Mouse (Mus musculus): ENCODE results near the gene R3hdm2.

Gene R3hdm2

DNA sequence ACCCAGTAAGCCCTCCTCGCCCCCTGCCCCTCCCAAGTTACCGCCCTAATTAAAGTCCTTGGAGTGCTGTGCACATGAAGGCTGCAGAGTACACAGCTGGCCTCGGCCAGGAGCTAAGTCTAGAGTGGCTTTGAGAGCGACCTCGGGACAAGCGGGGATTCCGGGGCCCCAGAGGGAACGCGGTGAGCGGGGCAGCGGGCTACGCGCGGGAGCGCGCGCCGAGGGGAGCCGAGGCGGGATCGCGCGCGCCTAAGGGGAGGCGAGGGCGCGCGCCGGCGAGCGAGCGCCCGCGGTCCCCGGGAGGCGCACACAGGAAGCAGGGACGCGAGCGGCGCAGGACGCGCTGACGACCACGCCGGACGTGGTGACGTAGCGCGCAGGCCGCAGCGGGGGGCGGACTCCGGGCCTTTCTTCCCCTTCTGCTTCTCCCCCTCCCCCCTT lies at the start of gene R3hdm2:
R3hdm2 (plus strand) TSS at position 77 of the 441 bp plus-strand sequence.
- DNase-seq (ENCODE audit: low spot score) = peak; percentile 88

GRCm38 (mm10) chr10:127332211-127332874 lies 47.8 kb upstream of the R3hdm2 start:
- DNase-seq (ENCODE audit: low spot score) = no peak

DNA sequence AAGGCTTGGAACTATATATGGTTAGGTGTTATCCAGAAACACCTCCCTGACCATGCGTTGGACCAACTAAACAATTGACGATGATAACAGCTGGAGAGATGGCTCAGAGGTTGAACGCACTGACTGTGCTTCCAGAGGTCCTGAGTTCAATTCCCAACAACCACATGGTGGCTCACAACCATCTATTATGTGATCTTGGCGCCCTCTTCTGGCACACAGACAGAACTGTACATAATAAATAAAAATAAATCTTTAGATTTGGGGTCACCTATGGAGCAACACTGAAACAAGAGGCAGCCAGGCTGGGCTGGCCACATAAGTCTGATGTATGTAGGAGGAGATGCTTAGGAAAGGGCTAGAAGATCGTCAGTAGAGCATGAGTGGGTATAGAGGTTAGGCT lies 47.0 kb upstream of the R3hdm2 start:
- no peak for DNase-seq (ENCODE audit: low spot score)

- no peak for DNase-seq (ENCODE audit: low spot score)
Measured at GRCm38 (mm10) chr10:127335271-127335670, 44.9 kb upstream of the R3hdm2 start.

DNA sequence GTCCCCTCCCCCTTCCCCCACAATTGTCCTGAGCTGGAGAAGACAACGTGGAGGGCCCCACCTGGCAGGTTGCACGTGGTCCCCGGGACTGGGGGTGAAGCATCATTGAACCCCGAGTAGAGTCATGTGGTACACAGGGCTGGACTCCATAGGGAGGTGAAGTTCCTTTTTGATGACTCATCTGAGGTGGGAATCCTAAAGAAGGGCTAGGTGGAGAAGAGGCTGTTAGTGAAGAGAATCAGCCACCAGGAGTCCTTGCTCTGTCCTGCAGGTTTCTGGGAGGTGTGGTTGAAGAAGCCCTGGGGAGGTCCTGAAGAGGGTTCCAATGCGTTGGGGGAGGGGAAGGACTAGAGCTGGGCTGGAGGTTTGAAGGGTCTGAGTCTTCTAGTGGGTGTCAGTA lies 43.2 kb upstream of the R3hdm2 start:
- no peak for DNase-seq (ENCODE audit: low spot score)

- DNase-seq (ENCODE audit: low spot score) = no peak
Measured at GRCm38 (mm10) chr10:127337536-127338099, 42.5 kb upstream of the R3hdm2 start.

DNA sequence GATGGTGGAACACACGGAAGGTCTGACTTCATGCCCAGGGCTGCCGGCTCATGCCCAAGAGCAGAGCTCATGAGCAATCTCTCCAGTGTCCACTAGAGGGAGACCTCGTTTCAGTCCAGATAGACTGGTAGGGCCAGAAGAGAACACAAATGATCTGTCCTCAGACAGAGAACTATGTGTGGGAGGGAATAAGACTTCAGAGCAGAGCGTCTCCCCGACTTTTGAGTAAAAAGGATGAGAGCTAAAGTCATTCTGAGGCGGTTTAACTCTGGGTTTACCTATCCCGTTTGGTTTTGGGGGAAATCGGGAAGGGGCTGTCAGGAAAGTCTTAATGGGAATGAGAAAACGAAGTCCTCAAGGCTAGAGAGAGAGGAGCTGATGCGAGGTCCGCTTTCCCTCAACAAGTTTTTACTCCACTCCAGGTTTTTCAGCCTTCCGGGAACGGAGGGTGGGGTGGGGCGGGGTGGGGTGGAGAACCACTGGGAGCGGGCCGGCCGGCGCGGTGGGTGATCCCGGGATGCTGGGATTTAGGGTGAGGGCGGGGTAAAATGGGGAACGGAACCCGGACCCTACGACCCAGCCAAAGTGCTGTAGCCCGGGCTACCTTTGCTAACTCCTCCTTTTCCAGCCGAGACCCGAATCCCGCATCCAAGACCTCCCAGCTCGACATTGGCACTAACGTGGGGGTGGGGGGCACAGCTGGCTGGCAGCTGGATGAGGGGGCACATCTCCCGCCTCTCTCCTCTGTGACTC lies 41.0 kb upstream of the R3hdm2 start:
- peak; percentile 80 for DNase-seq (ENCODE audit: low spot score)

DNA sequence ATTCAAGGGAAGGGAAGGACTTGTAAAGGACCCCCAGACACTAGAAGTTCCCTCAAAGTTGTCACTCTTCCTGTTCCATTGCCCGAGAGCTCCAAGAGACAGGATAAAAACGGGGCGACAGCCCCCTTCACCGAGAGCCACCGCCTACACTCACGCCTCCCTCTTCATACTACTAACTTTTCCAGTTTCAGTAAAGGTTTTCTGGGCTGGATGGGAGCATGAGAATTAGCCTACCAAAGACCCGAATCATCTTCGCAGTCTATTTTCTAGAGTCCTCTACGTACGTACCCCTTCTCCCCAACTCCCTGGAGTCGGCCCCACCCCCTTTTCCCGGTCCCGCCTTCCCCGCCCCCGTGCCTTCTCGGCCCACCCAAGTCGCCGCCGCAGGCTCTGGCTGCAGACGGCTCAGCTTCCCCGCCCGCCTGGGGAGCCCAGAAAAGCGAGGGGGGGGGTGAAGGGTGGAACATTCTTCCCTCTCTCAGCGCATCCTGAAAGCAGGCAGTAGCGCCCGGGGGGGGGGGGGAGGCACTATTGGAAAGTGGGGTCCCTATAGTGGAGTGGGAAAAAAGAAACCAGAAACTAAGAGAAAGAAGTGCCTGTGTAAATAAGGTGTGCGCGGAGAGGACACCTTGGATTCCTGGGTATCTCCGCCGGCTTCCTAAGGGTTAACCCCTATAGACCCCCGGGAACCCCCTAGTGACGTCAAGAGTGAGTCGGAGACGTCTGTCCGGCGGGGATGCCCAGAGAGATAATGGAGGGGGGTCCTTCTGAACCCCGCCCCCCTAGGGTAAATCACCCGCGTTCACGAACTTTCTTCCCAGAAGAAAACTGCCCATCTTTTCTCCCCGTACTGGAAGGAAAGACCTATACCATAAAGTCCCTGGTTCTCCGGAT lies 40.2 kb upstream of the R3hdm2 start:
- peak; percentile 51 for DNase-seq (ENCODE audit: low spot score)

DNA sequence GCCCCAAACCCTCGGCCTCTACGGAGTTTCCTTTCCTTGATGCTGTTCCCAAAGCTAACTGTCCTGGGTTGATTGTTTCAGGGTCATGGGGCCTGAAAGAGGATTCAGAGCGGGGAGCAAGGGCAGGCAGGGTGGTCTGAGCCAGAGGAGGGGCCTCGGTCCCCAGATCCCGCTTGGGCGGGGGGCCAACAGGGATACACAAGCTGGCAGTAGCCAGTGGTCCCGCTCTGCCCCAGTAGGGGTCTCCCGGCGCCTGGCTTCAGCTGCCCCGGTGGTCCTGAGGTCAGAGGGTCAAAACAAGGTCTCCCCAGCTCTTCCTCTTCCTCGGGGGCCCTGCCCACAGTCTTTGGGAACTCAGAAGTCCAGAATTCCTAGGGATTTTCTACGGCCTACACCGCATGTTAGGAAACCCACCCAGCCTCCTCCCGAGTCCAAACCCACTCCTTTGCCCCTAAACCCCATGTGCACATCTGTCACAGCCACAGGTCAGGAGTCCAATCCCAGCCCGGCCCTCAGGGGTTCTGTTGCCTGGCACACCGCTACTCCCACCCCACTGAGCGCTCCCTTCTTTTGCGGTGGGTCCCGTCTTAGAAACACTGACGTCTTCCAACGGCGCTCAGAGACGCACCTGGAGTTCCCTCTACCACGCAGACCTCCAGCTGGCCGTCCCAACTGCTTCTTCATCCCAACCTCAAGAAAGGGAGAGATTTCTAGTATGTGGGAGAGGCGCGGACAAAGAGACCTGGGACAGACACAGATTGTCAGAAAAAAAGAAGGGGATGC lies 39.4 kb upstream of the R3hdm2 start:
- no peak for DNase-seq (ENCODE audit: low spot score)

DNA sequence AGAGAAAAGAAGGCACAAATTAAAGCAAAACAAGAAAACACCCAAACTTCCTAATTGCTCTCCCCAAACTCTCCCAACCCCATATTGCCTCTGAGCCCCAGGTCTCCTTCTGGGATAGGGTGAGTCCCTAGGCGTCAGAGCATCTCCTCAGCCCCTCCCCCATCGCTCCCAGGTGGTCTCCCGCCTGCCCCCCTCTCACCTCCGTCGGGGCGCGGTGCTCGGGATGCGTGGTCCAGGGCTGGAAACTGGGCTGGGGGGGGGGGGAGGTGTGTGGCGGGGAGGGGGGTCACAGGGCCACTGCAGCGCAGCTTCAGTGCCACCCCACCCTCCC lies 38.8 kb upstream of the R3hdm2 start:
- DNase-seq (ENCODE audit: low spot score) = no peak

GRCm38 (mm10) chr10:127341891-127342639 lies 38.1 kb upstream of the R3hdm2 start, which contains the start of gene Gli1:
TSS of gene Gli1 (minus strand) at chr10:127341974.
- DNase-seq (ENCODE audit: low spot score) = peak; percentile 67

- DNase-seq (ENCODE audit: low spot score) = no peak
Measured at GRCm38 (mm10) chr10:127343029-127343428, 37.1 kb upstream of the R3hdm2 start.

GRCm38 (mm10) chr10:127346173-127346572 lies 34.0 kb upstream of the R3hdm2 start:
- no peak for DNase-seq (ENCODE audit: low spot score)

- no peak for DNase-seq (ENCODE audit: low spot score)
Measured at GRCm38 (mm10) chr10:127348957-127349356, 31.2 kb upstream of the R3hdm2 start.

DNA sequence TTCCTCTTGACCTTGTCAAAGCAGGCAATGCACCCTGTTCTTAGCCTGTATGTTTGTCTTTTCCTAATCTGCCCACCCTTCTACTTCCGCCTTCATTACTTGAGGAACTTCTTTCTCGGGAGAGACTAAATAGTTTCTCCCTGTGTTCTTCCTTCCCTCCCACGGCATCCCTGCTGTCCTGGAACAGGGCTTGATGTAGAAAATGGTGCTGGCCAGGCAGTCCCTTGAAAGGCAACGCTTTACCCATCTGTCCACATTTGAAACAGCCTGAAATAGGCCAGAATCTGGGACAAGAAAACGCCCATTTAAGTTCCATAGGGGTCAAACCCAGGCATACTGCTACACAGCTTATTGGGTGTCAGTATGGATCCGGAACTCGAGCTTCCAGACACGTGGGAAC lies 30.3 kb upstream of the R3hdm2 start:
- DNase-seq (ENCODE audit: low spot score) = no peak

GRCm38 (mm10) chr10:127350594-127351284 lies 29.4 kb upstream of the R3hdm2 start:
- DNase-seq (ENCODE audit: low spot score) = peak; percentile 36

GRCm38 (mm10) chr10:127351285-127351595 lies 28.9 kb upstream of the R3hdm2 start:
- DNase-seq (ENCODE audit: low spot score) = no peak

GRCm38 (mm10) chr10:127351719-127352118 lies 28.4 kb upstream of the R3hdm2 start:
- no peak for DNase-seq (ENCODE audit: low spot score)

DNA sequence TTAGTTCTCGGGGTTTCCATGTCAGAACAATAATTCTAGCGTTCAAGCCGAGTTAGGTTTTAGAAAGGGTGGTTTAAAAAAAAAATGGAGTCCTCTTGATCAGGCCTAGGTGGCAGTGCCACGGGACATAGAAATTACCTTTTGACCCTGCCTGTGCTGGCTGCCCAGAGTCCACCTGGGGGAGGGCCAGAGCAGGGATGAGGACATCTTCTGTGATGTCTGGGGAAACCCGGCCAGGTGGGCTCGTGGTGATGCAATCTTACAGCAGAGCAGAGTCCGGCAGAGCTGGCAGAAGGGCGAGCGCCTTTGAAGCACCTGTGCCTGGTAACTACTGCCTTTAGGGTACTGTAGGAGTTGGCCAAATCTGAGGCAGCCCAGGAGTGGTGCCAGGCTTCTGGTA lies 27.9 kb upstream of the R3hdm2 start:
- DNase-seq (ENCODE audit: low spot score) = no peak

DNA sequence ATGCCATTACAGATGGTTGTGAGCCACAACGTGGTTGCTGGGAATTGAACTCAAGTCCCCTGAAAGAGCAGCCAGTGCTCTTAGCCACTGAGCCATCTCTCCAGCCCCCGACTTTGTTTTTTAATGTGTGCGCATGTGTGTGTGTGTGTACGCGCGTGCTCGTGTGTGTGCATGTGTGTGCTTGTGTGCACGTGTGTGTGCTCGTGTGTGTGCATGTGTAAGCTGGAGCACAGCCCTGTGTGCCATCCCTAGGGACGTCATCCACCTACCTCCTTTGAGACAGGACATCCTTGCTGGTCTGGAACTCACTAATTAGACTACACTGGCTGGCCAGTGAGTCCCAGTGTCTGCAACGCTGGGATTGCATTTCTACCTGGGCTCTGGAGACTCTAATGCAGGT lies 27.4 kb upstream of the R3hdm2 start:
- DNase-seq (ENCODE audit: low spot score) = no peak
